Mouse (Mus musculus) C2C12 (cell line): ENCODE measurements around the gene Cc2d2a. TPM values are rescaled to one million over a fixed set of nuclear protein-coding genes. Genes with fewer than 3 reads are reported as not detected.

ENCODE experiments used
- H3K27me3 ChIP-seq: one replicate; pipeline ENCODE4 v1.6.1; 2011; ENCODE audit not compliant: control insufficient read depth, insufficient read depth, insufficient read length
- H3K36me3 ChIP-seq: one replicate; pipeline ENCODE4 v1.6.1; 2011; ENCODE audit not compliant: control insufficient read depth, insufficient read depth
- H3K4me3 ChIP-seq: one replicate; pipeline ENCODE4 v1.5.1; 2011; ENCODE audit warnings: mild to moderate bottlenecking, control low read depth; ENCODE audit not compliant: poor library complexity, insufficient read depth, severe bottlenecking
- H3K79me2 ChIP-seq: one replicate; pipeline ENCODE4 v1.6.1; 2011; ENCODE audit not compliant: control insufficient read depth, insufficient read depth
- H3K79me3 ChIP-seq: one replicate; pipeline ENCODE4 v1.6.1; 2011; ENCODE audit warnings: low read depth, control low read depth
- H3ac ChIP-seq: one replicate; pipeline ENCODE3; 2011; ENCODE audit warnings: low read depth; ENCODE audit not compliant: control insufficient read depth, insufficient read length
- CEBPB ChIP-seq: IDR thresholded peaks from one replicate; pipeline ENCODE4 v1.6.1; 2011; ENCODE audit warnings: low read depth, mild to moderate bottlenecking, control low read depth, moderate library complexity
- CTCF ChIP-seq: IDR thresholded peaks from one replicate; pipeline ENCODE4 v1.5.1; 2011; ENCODE audit not compliant: control insufficient read depth, insufficient read depth, insufficient read length
- FOSL1 ChIP-seq: IDR thresholded peaks from one replicate; pipeline ENCODE4 v1.8.0; 2011; ENCODE audit warnings: mild to moderate bottlenecking, low read length; ENCODE audit not compliant: poor library complexity, insufficient read depth, severe bottlenecking
- MAX ChIP-seq: IDR thresholded peaks from one replicate; pipeline ENCODE4 v1.6.1; 2011; ENCODE audit warnings: mild to moderate bottlenecking, control low read depth
- MYOD1 ChIP-seq: IDR thresholded peaks from one replicate; pipeline ENCODE4 v1.6.1; 2011; ENCODE audit warnings: low read depth; ENCODE audit not compliant: control insufficient read depth, insufficient read length
- MYOG ChIP-seq: IDR thresholded peaks from one replicate; pipeline ENCODE4 v1.6.1; 2011; ENCODE audit not compliant: control insufficient read depth, insufficient read length; ENCODE audit errors: extremely low read depth
- USF1 ChIP-seq: IDR thresholded peaks from one replicate; pipeline ENCODE4 v1.6.1; 2011; ENCODE audit warnings: low read depth, mild to moderate bottlenecking, control low read depth, moderate library complexity
- long read RNA-seq, 2 experiments: library from polyadenylated mRNA; unstranded; transcript quantifications; one replicate each; pipeline ENCODE4 v2.0.0; 2019 to 2020
- polyA plus RNA-seq: library from polyadenylated mRNA; unstranded; fragments of >200 nt; fragmentation: generic; extraction: Trizol; gene quantifications from one replicate; pipeline ENCODE4 v1.2.1, GENCODE M21; 2012; ENCODE audit warnings: missing spikeins

The Cc2d2a gene
- polyA plus RNA-seq: 1.6 TPM
- long read RNA-seq, experiment 1: 0 reads
- long read RNA-seq, experiment 2, partial matches to known transcripts: 6 of 10 reads
- long read RNA-seq, experiment 2, other reads (novel, unspliced or antisense): 4 of 10 reads

DNA sequence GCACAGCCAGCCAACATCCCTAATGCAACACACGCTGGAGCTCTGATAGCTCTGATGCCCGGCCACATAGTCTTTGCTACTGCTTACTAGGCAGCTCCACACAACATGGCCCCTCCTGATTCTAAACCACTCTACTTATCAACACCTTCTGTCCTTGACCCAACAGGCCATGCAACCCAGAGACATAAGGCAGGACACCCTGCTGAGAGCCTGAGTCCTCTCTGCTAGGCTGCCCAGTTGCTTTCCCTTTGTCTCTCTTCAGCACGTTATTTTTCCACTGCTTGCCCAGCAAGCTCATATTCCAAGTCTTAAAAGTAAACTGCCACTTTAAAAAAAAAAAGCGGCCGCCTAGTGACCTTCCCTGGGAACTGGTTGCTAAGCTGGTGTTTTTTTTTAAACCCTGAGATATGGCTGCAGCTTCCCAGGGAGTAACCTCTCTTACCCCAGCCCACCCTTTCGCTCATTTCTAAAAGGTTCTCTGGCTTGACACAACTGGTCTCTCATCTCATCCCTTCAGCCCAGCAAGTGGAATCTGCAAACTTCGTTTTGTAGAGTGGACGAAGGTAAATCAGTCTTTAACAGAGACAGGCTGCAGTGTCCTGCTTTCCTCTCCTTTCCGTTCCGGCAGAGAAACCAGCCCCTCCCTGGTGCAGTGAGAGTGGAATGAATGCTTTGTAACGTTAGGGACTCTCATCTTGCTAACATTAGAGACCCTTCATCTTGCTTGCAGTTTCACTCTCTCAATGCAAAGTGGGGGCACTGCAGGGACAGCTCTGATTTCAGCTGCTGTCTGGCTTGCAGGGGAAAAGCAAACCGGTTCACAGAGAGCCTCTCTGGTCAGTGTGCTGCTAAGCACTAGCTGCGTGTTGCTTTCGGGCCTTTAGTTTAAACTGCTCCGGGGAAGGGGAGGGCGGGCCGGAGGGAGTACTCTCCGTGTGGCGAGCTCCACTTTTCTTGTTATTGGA, at the start of gene Cc2d2a:
Gene Cc2d2a (plus strand): TSS at position 350 of the 965 bp plus-strand sequence.
- Histone ChIP-seq H3K36me3 (no peaks in the 10 kb centered on the region), H3K27me3 (no peaks in the 10 kb centered on the region), H3K79me3 (no peaks in the 10 kb centered on the region), H3ac (peak within 1 kb of the TSS; percentile 33), H3K79me2 (no peaks in the 10 kb centered on the region), H3K4me3 (peak within 1 kb of the TSS; percentile 6)
- no peak for TF ChIP-seq CEBPB
- TF ChIP-seq CTCF: no peak
- no peak for TF ChIP-seq MYOD1
- no peak for TF ChIP-seq MYOG
- TF ChIP-seq MAX: no peak
- TF ChIP-seq USF1: no peak
- no peak for TF ChIP-seq FOSL1

DNA sequence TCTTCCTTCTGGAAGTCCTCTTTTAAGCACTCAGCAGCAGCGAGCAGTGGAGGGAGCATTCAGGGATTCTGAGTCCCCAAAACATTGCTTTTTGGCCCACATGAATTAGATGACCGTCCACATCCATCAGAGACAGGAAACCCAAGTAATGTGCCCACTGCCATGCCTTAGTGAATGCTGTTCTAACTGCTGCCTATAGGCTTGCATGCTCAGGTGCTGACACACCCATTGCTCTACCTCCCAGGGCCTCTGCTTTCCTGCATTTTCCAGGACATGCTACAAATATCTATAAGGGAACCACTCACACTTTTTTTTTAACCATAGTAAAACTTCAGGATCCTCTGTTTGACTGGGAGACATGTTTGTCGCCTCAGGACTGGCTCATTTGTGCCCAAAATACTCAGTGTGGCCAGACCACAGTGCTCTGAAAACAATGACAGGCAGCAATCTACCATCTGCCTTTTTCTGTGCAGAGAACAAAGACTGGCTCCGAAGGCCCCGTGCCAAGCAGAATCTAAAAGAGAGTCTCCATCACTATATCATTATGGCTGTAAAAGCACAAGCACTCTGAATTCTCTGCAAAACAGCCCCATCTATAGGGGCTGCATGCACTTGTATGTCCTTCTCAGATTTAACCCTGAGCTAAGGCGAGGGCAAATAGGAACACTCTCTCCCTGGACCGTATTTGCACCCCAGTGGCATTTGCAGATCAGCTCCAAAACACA, 40.4 kb upstream of the Cc2d2a start:
- no peaks in the 10 kb centered on the region for H3K79me2 ChIP-seq
- H3ac ChIP-seq: no peak overlapping the region
- no peaks in the 10 kb centered on the region for H3K79me3 ChIP-seq
- no peak overlapping the region for H3K4me3 ChIP-seq
- TF ChIP-seq CTCF (no peak), MAX (no peak), MYOD1 (no peak), MYOG (no peak), CEBPB (no peak)
- H3K27me3 ChIP-seq: no peaks in the 10 kb centered on the region
- H3K36me3 ChIP-seq: no peaks in the 10 kb centered on the region

DNA sequence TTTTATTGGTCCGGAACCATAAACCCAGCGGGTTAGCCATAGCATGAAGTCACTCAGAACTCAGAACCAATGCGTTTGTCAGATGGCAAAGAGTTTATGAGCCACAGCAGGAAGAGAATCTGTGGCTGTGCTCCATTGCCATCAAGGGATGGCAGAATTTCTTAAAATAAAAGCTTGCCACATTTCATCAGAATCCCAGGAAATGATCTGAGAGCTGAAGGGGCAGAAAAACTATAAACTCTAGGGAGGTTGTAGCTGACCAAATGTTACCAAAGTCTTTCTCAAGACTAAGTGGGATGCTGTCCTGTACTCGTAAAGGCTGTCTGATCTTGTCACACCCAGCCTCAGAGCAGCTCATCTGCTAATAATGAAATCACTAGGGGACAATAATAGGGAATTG, 36.7 kb upstream of the Cc2d2a start:
- Histone ChIP-seq H3ac (no peak overlapping the region), H3K79me3 (no peaks in the 10 kb centered on the region), H3K79me2 (no peaks in the 10 kb centered on the region), H3K36me3 (no peaks in the 10 kb centered on the region), H3K27me3 (no peaks in the 10 kb centered on the region), H3K4me3 (no peak overlapping the region)
- TF ChIP-seq MYOG: no peak

DNA sequence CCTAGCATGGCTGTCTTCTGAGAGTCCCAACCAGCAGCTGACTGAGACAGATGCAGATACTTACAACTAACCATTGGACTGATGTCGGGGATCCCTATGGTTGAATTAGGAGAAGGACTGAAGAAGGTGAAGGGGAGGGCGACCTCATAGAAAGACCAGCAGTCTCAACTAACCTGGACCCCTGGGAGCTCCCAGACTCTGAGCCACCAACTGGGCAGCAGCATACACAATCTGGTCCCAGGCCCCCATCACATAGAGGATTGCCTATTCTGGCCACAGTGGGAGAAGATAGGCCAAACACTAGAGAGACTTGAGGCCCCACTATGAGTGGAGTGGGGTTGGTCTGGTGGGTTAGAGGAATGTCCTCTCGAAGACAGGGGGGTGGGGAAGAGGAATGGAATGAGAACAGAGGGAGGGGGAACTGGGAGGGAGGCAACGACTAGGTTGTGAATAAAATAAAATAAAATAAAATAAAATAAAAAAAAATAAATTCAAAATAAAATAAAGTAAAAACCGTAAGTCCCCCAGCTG, 28.0 kb upstream of the Cc2d2a start:
- Histone ChIP-seq H3K79me3 (no peaks in the 10 kb centered on the region), H3K27me3 (no peaks in the 10 kb centered on the region), H3K79me2 (no peaks in the 10 kb centered on the region), H3ac (no peak overlapping the region), H3K36me3 (no peaks in the 10 kb centered on the region), H3K4me3 (no peak overlapping the region)
- TF ChIP-seq FOSL1 (no peak), MAX (no peak), CEBPB (no peak), CTCF (no peak), MYOG (no peak), MYOD1 (no peak), USF1 (no peak)

DNA sequence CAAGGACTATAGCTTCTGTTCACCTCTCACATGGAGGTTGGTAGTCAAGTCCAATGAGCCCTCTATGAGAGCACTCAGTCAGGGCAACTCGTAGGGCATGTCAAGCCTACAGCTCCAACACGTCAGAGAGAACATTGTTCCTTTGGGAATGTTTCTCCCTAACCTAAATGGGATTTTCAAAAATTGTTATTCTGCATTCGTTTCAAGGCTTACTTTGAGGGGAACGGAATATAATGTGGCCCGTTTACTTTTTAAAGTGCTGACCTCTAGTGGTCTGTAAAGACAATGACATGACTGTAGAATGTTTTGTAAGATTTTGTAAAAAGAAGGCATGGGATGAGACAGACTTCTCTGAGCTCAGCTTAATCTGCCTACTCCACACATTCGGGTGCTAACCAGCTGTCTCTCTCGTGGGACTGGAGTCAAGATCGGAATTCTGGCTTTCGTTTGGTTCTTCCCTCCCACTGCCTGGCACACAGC, 27.5 kb upstream of the Cc2d2a start:
- Histone ChIP-seq H3K27me3 (no peaks in the 10 kb centered on the region), H3K4me3 (no peak overlapping the region), H3K36me3 (no peaks in the 10 kb centered on the region), H3ac (no peak overlapping the region), H3K79me2 (no peaks in the 10 kb centered on the region), H3K79me3 (no peaks in the 10 kb centered on the region)
- no peak for TF ChIP-seq MAX
- no peak for TF ChIP-seq USF1
